ENCODE assay signal across 8 mouse cellular contexts in the genomic region with DNA sequence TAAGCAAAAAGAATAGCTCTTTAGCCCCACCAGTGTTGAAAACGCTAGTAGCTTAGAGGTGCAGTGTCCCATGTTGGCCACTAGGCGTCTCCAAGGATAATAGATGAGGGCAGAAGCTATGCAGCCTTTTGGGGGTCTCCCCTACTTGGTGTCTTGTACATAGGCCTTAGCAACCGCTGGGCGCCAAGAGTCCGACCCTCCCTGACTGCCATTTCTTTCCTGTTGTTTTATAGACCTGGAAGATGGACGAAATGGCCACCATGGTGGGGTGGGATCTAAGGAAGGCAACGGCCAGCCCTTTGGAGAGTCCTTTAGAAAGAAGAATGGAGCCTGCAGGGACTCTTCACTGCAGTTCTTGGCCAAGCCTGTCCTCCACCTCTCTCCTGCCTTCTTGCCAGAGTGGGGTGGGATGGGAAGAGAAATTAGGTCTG. TPM values are rescaled to one million over a fixed set of nuclear protein-coding genes. Genes with fewer than 3 reads are reported as not detected.
DNase-seq lines count a peak whose midpoint lies in the region; ATAC-seq lines count a peak whose summit lies in the region.

No protein-coding gene starts in this region.

- DNase-seq in left cerebral cortex, adult 18-20 months (ENCODE audit: low spot score in 2 of 2) = peak; percentile 55 to 63
- DNase-seq in left cerebral cortex, adult 11 months (ENCODE audit: low spot score) = no peak
- peak; percentile 65 for DNase-seq in c-Kit-positive CD71-positive TER-119-positive erythroid progenitor cells, embryonic 14.5 days (ENCODE audit: low spot score)
- DNase-seq in induced T-regulatory cell, adult 2 months (ENCODE audit: low read depth) = peak; percentile 82
- peak; percentile 72 for DNase-seq in limb, embryonic 11.5 days (ENCODE audit: low spot score)

- 8% methylated on average over 7 of the region's 7 CpGs for WGBS in forebrain, embryonic 15.5 days
- WGBS in limb, embryonic 11.5 days = 11% methylated on average over 7 of the region's 7 CpGs
- WGBS in midbrain, embryonic 15.5 days = 15% methylated on average over 7 of the region's 7 CpGs
- 16% methylated on average over 7 of the region's 7 CpGs for WGBS in stomach, embryonic 14.5 days

- H3K36me3 ChIP-seq in forebrain, embryonic 15.5 days = no peaks in the 10 kb centered on the region
- H3K36me3 ChIP-seq in limb, embryonic 11.5 days (ENCODE audit: control insufficient read depth, insufficient read depth, low read length) = no peaks in the 10 kb centered on the region
- H3K36me3 ChIP-seq in midbrain, embryonic 15.5 days (replicated peaks) = no peaks in the 10 kb centered on the region
- H3K36me3 ChIP-seq in stomach, embryonic 14.5 days (ENCODE audit: control insufficient read depth, insufficient read depth, low read length) = no peaks in the 10 kb centered on the region

- peaks cover 26% of the 10 kb centered on the region for H3K4me1 ChIP-seq in forebrain, embryonic 15.5 days
- peaks cover 26% of the 10 kb centered on the region for H3K4me1 ChIP-seq in limb, embryonic 11.5 days (ENCODE audit: control insufficient read depth, insufficient read depth, low read length)
- H3K4me1 ChIP-seq in midbrain, embryonic 15.5 days = peaks cover 30% of the 10 kb centered on the region
- peaks cover 11% of the 10 kb centered on the region; the same call in 1 of the 2 replicates for H3K4me1 ChIP-seq in stomach, embryonic 14.5 days (ENCODE audit: control insufficient read depth, insufficient read depth, low read length)

- H3K4me3 ChIP-seq in forebrain, embryonic 15.5 days = no peak overlapping the region
- no peak overlapping the region for H3K4me3 ChIP-seq in limb, embryonic 11.5 days (ENCODE audit: low read depth, low read length)
- H3K4me3 ChIP-seq in midbrain, embryonic 15.5 days = no peak overlapping the region
- no peak overlapping the region for H3K4me3 ChIP-seq in stomach, embryonic 14.5 days (ENCODE audit: low read depth, low read length)

- peaks cover 23% of the 10 kb centered on the region for H3K27me3 ChIP-seq in forebrain, embryonic 15.5 days
- no peaks in the 10 kb centered on the region for H3K27me3 ChIP-seq in limb, embryonic 11.5 days (ENCODE audit: control insufficient read depth, insufficient read depth, low read length)
- H3K27me3 ChIP-seq in midbrain, embryonic 15.5 days (replicated peaks) = peaks cover 30% of the 10 kb centered on the region
- no peaks in the 10 kb centered on the region for H3K27me3 ChIP-seq in stomach, embryonic 14.5 days (ENCODE audit: control insufficient read depth, insufficient read depth, low read length)

- no peak overlapping the region for H3K9ac ChIP-seq in forebrain, embryonic 15.5 days (replicated peaks)
- H3K9ac ChIP-seq in limb, embryonic 11.5 days (ENCODE audit: low read length) = no peak overlapping the region
- no peak overlapping the region for H3K9ac ChIP-seq in midbrain, embryonic 15.5 days
- H3K9ac ChIP-seq in stomach, embryonic 14.5 days (replicated peaks; ENCODE audit: low read depth, low read length) = no peak overlapping the region

- H3K9me3 ChIP-seq in forebrain, embryonic 15.5 days = no peaks in the 10 kb centered on the region
- H3K9me3 ChIP-seq in limb, embryonic 11.5 days (ENCODE audit: control insufficient read depth, low read length) = no peaks in the 10 kb centered on the region
- no peaks in the 10 kb centered on the region for H3K9me3 ChIP-seq in midbrain, embryonic 15.5 days
- no peaks in the 10 kb centered on the region for H3K9me3 ChIP-seq in stomach, embryonic 14.5 days (ENCODE audit: control insufficient read depth, low read depth, low read length)

- H3K27ac ChIP-seq in forebrain, embryonic 15.5 days (replicated peaks) = no peak overlapping the region
- H3K27ac ChIP-seq in limb, embryonic 11.5 days (replicated peaks; ENCODE audit: low read depth, low read length) = no peak overlapping the region
- H3K27ac ChIP-seq in midbrain, embryonic 15.5 days = no peak overlapping the region
- H3K27ac ChIP-seq in stomach, embryonic 14.5 days (ENCODE audit: low read length) = peak overlapping the region; percentile 92

- ATAC-seq in forebrain, embryonic 15.5 days (replicated peaks) = peak; percentile 19; the same call in 1 of the 2 replicates
- no peak for ATAC-seq in limb, embryonic 11.5 days (ENCODE audit: insufficient number of reproducible peaks, low FRiP score, low TSS enrichment, low read depth)
- peak; percentile 40 for ATAC-seq in midbrain, embryonic 15.5 days (replicated peaks)
- ATAC-seq in stomach, embryonic 14.5 days (ENCODE audit: insufficient number of reproducible peaks, insufficient read depth, low FRiP score, low read depth) = no peak

- H3K4me2 ChIP-seq in forebrain, embryonic 15.5 days (replicated peaks) = no peak overlapping the region
- H3K4me2 ChIP-seq in limb, embryonic 11.5 days (ENCODE audit: low read depth, severe bottlenecking) = no peak overlapping the region
- H3K4me2 ChIP-seq in midbrain, embryonic 15.5 days = no peak overlapping the region
- H3K4me2 ChIP-seq in stomach, embryonic 14.5 days (replicated peaks; ENCODE audit: low read depth, low read length) = no peak overlapping the region; the same call in 1 of the 2 replicates

RNA-seq across cellular contexts. Expression of a gene that starts 1.9 kb away (rescaled TPM):
- 10 to 100 TPM; 32.3 to 34.8 TPM for total RNA-seq in left cerebral cortex, adult 18-20 months (2021)
- 18.3 and 19.6 TPM in 2 replicates for polyA plus RNA-seq in forebrain, embryonic 15.5 days (2015; fragmentation: Nextera tagmentation; extraction: Ambion mirVana)
- 48.5 and 50.2 TPM in 2 replicates for polyA plus RNA-seq in limb, embryonic 11.5 days (2014; fragmentation: Nextera tagmentation; extraction: Ambion mirVana)
- polyA plus RNA-seq in midbrain, embryonic 15.5 days (2015; fragmentation: Nextera tagmentation; extraction: Ambion mirVana) = 35.6 and 41.3 TPM in 2 replicates
- polyA plus RNA-seq in stomach, embryonic 14.5 days (2014; fragmentation: Nextera tagmentation; extraction: Ambion mirVana) = 128 and 143 TPM in 2 replicates

Comparison
In these comparisons a context has a peak if more than half of its experiments do, and no peak if none do; other contexts are left out.
1. ATAC-seq: peak in forebrain, embryonic 15.5 days (single experiment) and midbrain, embryonic 15.5 days (single experiment); none in limb, embryonic 11.5 days (single experiment) and stomach, embryonic 14.5 days (single experiment).